Mouse (Mus musculus) C2C12 (cell line): Measurements from ENCODE around the gene Lingo3. TPM values are rescaled to one million over a fixed set of nuclear protein-coding genes. Genes with fewer than 3 reads are reported as not detected.

Experiments used
- H3K27me3 ChIP-seq: one replicate; pipeline ENCODE4 v1.6.1; 2011; ENCODE audit not compliant: control insufficient read depth, insufficient read depth, insufficient read length
- H3K36me3 ChIP-seq: one replicate; pipeline ENCODE4 v1.6.1; 2011; ENCODE audit not compliant: control insufficient read depth, insufficient read depth
- H3K4me3 ChIP-seq: one replicate; pipeline ENCODE4 v1.5.1; 2011; ENCODE audit warnings: mild to moderate bottlenecking, control low read depth; ENCODE audit not compliant: poor library complexity, insufficient read depth, severe bottlenecking
- H3K79me2 ChIP-seq: one replicate; pipeline ENCODE4 v1.6.1; 2011; ENCODE audit not compliant: control insufficient read depth, insufficient read depth
- H3K79me3 ChIP-seq: one replicate; pipeline ENCODE4 v1.6.1; 2011; ENCODE audit warnings: low read depth, control low read depth
- H3ac ChIP-seq: one replicate; pipeline ENCODE3; 2011; ENCODE audit warnings: low read depth; ENCODE audit not compliant: control insufficient read depth, insufficient read length
- CEBPB ChIP-seq: IDR thresholded peaks from one replicate; pipeline ENCODE4 v1.6.1; 2011; ENCODE audit warnings: low read depth, mild to moderate bottlenecking, control low read depth, moderate library complexity
- CTCF ChIP-seq: IDR thresholded peaks from one replicate; pipeline ENCODE4 v1.5.1; 2011; ENCODE audit not compliant: control insufficient read depth, insufficient read depth, insufficient read length
- FOSL1 ChIP-seq: IDR thresholded peaks from one replicate; pipeline ENCODE4 v1.8.0; 2011; ENCODE audit warnings: mild to moderate bottlenecking, low read length; ENCODE audit not compliant: poor library complexity, insufficient read depth, severe bottlenecking
- MAX ChIP-seq: IDR thresholded peaks from one replicate; pipeline ENCODE4 v1.6.1; 2011; ENCODE audit warnings: mild to moderate bottlenecking, control low read depth
- MYOD1 ChIP-seq: IDR thresholded peaks from one replicate; pipeline ENCODE4 v1.6.1; 2011; ENCODE audit warnings: low read depth; ENCODE audit not compliant: control insufficient read depth, insufficient read length
- USF1 ChIP-seq: IDR thresholded peaks from one replicate; pipeline ENCODE4 v1.6.1; 2011; ENCODE audit warnings: low read depth, mild to moderate bottlenecking, control low read depth, moderate library complexity
- polyA plus RNA-seq: library from polyadenylated mRNA; unstranded; fragments of >200 nt; fragmentation: generic; extraction: Trizol; gene quantifications from one replicate; pipeline ENCODE4 v1.2.1, GENCODE M21; 2012; ENCODE audit warnings: missing spikeins

Lingo3 gene
- polyA plus RNA-seq, 1 experiment = 0.05 TPM

- Histone ChIP-seq H3K79me2 (peaks cover 40% of the 10 kb centered on the region), H3ac (peak within 1 kb of the TSS; percentile 99), H3K27me3 (no peaks in the 10 kb centered on the region), H3K4me3 (peak within 1 kb of the TSS; percentile 92), H3K79me3 (peaks cover 24% of the 10 kb centered on the region), H3K36me3 (peaks cover 26% of the 10 kb centered on the region)
- TF ChIP-seq MAX (peak; percentile 39), CTCF (no peak)
Observed at GRCm38 (mm10) chr10:80826151-80827062, 17.4 kb downstream of the Lingo3 start, which contains the start of gene Oaz1. Oaz1 (plus strand) TSS chr10:80826656.

- Histone ChIP-seq H3K79me2 (peaks cover 34% of the 10 kb centered on the region), H3K4me3 (no peak overlapping the region), H3K27me3 (no peaks in the 10 kb centered on the region), H3K79me3 (peaks cover 24% of the 10 kb centered on the region), H3ac (no peak overlapping the region), H3K36me3 (peaks cover 14% of the 10 kb centered on the region)
- no peak for TF ChIP-seq MAX
- TF ChIP-seq MYOD1 = no peak
- TF ChIP-seq CTCF = no peak
- no peak for TF ChIP-seq FOSL1
- no peak for TF ChIP-seq CEBPB
Observed at GRCm38 (mm10) chr10:80824827-80825226, 19.0 kb downstream of the Lingo3 start.

GRCm38 (mm10) chr10:80823847-80824643 is 19.8 kb downstream of the Lingo3 start:
- peaks cover 7% of the 10 kb centered on the region for H3K36me3 ChIP-seq
- H3K27me3 ChIP-seq = no peaks in the 10 kb centered on the region
- no peak for TF ChIP-seq FOSL1
- TF ChIP-seq CTCF = no peak
- no peak for TF ChIP-seq CEBPB
- TF ChIP-seq MAX = no peak
- TF ChIP-seq USF1 = no peak
- no peak for TF ChIP-seq MYOD1
- no peak overlapping the region for H3ac ChIP-seq
- H3K79me2 ChIP-seq = peaks cover 26% of the 10 kb centered on the region
- H3K4me3 ChIP-seq = no peak overlapping the region
- peaks cover 19% of the 10 kb centered on the region for H3K79me3 ChIP-seq

- Histone ChIP-seq H3ac (no peak overlapping the region), H3K79me3 (peaks cover 14% of the 10 kb centered on the region), H3K79me2 (peaks cover 18% of the 10 kb centered on the region), H3K27me3 (no peaks in the 10 kb centered on the region), H3K36me3 (peaks cover 1% of the 10 kb centered on the region), H3K4me3 (no peak overlapping the region)
- no peak for TF ChIP-seq MAX
- no peak for TF ChIP-seq CTCF
Observed at GRCm38 (mm10) chr10:80823316-80823715, 20.5 kb downstream of the Lingo3 start.

GRCm38 (mm10) chr10:80822528-80822927 is 21.3 kb downstream of the Lingo3 start:
- H3K79me3 ChIP-seq = peaks cover 6% of the 10 kb centered on the region
- TF ChIP-seq MYOD1 = no peak
- no peaks in the 10 kb centered on the region for H3K36me3 ChIP-seq
- H3K27me3 ChIP-seq = no peaks in the 10 kb centered on the region
- no peak overlapping the region for H3K4me3 ChIP-seq
- no peak overlapping the region for H3ac ChIP-seq
- peaks cover 11% of the 10 kb centered on the region for H3K79me2 ChIP-seq

- TF ChIP-seq FOSL1 = no peak
- TF ChIP-seq MAX = peak; percentile 52
- peak; percentile 20 for TF ChIP-seq CTCF
Observed at GRCm38 (mm10) chr10:80821991-80822390, 21.8 kb downstream of the Lingo3 start.

More at GRCm38 (mm10) chr10:80821991-80822390, 21.8 kb downstream of the Lingo3 start:
- Histone ChIP-seq H3K27me3 (no peaks in the 10 kb centered on the region), H3K36me3 (no peaks in the 10 kb centered on the region), H3K4me3 (no peak overlapping the region), H3ac (no peak overlapping the region), H3K79me3 (peaks cover under 1% of the 10 kb centered on the region), H3K79me2 (peaks cover 5% of the 10 kb centered on the region)
